Mouse (Mus musculus): ENCODE data around the gene Fosl1. TPM values are rescaled to one million over a fixed set of nuclear protein-coding genes. Genes with fewer than 3 reads are reported as not detected.
A peak's percentile ranks its signal among the peaks of the same experiment; 100 is the strongest.

The Fosl1 gene
- polyA plus RNA-seq, 1 experiment from 2014 or later, result not detected

- H3K4me2 ChIP-seq, result peak overlapping the region; percentile 99
- no peaks in the 10 kb centered on the region for H3K36me3 ChIP-seq
- peaks cover 29% of the 10 kb centered on the region for H3K4me1 ChIP-seq (replicated peaks)
- no peaks in the 10 kb centered on the region for H3K9me3 ChIP-seq
- peak overlapping the region; percentile 54 for H3K27ac ChIP-seq (replicated peaks)
- peak overlapping the region; percentile 58 for H3K4me3 ChIP-seq
- H3K9ac ChIP-seq, result peak overlapping the region; percentile 67
- peak; percentile 13 for ATAC-seq (ENCODE audit: low FRiP score, low read depth)
- WGBS, result 17% methylated on average over 13 of the region's 13 CpGs
- H3K27me3 ChIP-seq, result no peaks in the 10 kb centered on the region
Measured at GRCm38 (mm10) chr19:5475069-5475714, 27.8 kb downstream of the Fosl1 start.

GRCm38 (mm10) chr19:5477004-5477667 lies 29.8 kb downstream of the Fosl1 start:
- no peak for ATAC-seq (ENCODE audit: low FRiP score, low read depth)

GRCm38 (mm10) chr19:5477668-5478300 lies 30.4 kb downstream of the Fosl1 start:
- H3K4me1 ChIP-seq (replicated peaks), result peaks cover 26% of the 10 kb centered on the region
- no peak overlapping the region for H3K9ac ChIP-seq
- no peak overlapping the region for H3K4me2 ChIP-seq
- H3K27ac ChIP-seq (replicated peaks), result no peak overlapping the region
- no peak for ATAC-seq (ENCODE audit: low FRiP score, low read depth)
- H3K36me3 ChIP-seq, result peaks cover 14% of the 10 kb centered on the region
- no peak overlapping the region for H3K4me3 ChIP-seq
- 90% methylated on average over 18 of the region's 18 CpGs for WGBS
- H3K9me3 ChIP-seq, result no peaks in the 10 kb centered on the region
- H3K27me3 ChIP-seq, result no peaks in the 10 kb centered on the region

More at GRCm38 (mm10) chr19:5477004-5477667, 29.8 kb downstream of the Fosl1 start:
- Histone ChIP-seq H3K4me2 (no peak overlapping the region), H3K9me3 (no peaks in the 10 kb centered on the region), H3K27me3 (no peaks in the 10 kb centered on the region), H3K9ac (no peak overlapping the region), H3K27ac (replicated peaks) (no peak overlapping the region), H3K4me1 (replicated peaks) (peaks cover 26% of the 10 kb centered on the region), H3K36me3 (peaks cover 8% of the 10 kb centered on the region; the same call in 1 of the 2 replicates), H3K4me3 (no peak overlapping the region)
- 87% methylated on average over 10 of the region's 10 CpGs for WGBS

GRCm38 (mm10) chr19:5480016-5480415 lies 32.7 kb downstream of the Fosl1 start:
- H3K4me2 ChIP-seq, result no peak overlapping the region
- ATAC-seq (ENCODE audit: low FRiP score, low read depth), result no peak

GRCm38 (mm10) chr19:5481398-5481797 lies 34.1 kb downstream of the Fosl1 start:
- H3K4me2 ChIP-seq, result no peak overlapping the region
- H3K9ac ChIP-seq, result no peak overlapping the region
- peaks cover 36% of the 10 kb centered on the region for H3K36me3 ChIP-seq
- no peak overlapping the region for H3K27ac ChIP-seq (replicated peaks)
- H3K9me3 ChIP-seq, result no peaks in the 10 kb centered on the region
- ATAC-seq (ENCODE audit: low FRiP score, low read depth), result no peak
- 92% methylated on average over 10 of the region's 10 CpGs for WGBS
- H3K4me1 ChIP-seq (replicated peaks), result peaks cover 6% of the 10 kb centered on the region
- H3K27me3 ChIP-seq, result no peaks in the 10 kb centered on the region
- H3K4me3 ChIP-seq, result no peak overlapping the region

More at GRCm38 (mm10) chr19:5480016-5480415, 32.7 kb downstream of the Fosl1 start:
- Histone ChIP-seq H3K4me3 (no peak overlapping the region), H3K4me1 (replicated peaks) (peaks cover 11% of the 10 kb centered on the region), H3K27ac (replicated peaks) (no peak overlapping the region), H3K27me3 (no peaks in the 10 kb centered on the region), H3K9me3 (no peaks in the 10 kb centered on the region), H3K36me3 (peaks cover 30% of the 10 kb centered on the region), H3K9ac (no peak overlapping the region)
- WGBS, result 92% methylated on average over 10 of the region's 10 CpGs

- Histone ChIP-seq H3K9me3 (no peaks in the 10 kb centered on the region), H3K36me3 (peaks cover 36% of the 10 kb centered on the region), H3K27ac (replicated peaks) (no peak overlapping the region), H3K27me3 (no peaks in the 10 kb centered on the region), H3K4me1 (replicated peaks) (peaks cover 23% of the 10 kb centered on the region), H3K4me3 (no peak overlapping the region), H3K4me2 (no peak overlapping the region), H3K9ac (no peak overlapping the region)
- ATAC-seq (ENCODE audit: low FRiP score, low read depth), result no peak
- 96% methylated on average over 19 of the region's 19 CpGs for WGBS
Measured at GRCm38 (mm10) chr19:5483386-5484359, 36.3 kb downstream of the Fosl1 start.

GRCm38 (mm10) chr19:5484496-5484895 lies 37.1 kb downstream of the Fosl1 start:
- peaks cover 31% of the 10 kb centered on the region for H3K4me1 ChIP-seq (replicated peaks)
- H3K4me3 ChIP-seq, result no peak overlapping the region
- WGBS, result 92% methylated on average over 5 of the region's 5 CpGs
- H3K27me3 ChIP-seq, result no peaks in the 10 kb centered on the region
- no peak overlapping the region for H3K4me2 ChIP-seq
- H3K27ac ChIP-seq (replicated peaks), result no peak overlapping the region
- H3K9ac ChIP-seq, result no peak overlapping the region
- peaks cover 36% of the 10 kb centered on the region for H3K36me3 ChIP-seq
- no peaks in the 10 kb centered on the region for H3K9me3 ChIP-seq
- no peak for ATAC-seq (ENCODE audit: low FRiP score, low read depth)

- Histone ChIP-seq H3K4me1 (replicated peaks) (peaks cover 38% of the 10 kb centered on the region), H3K4me3 (no peak overlapping the region), H3K9ac (no peak overlapping the region), H3K36me3 (peaks cover 36% of the 10 kb centered on the region), H3K27ac (replicated peaks) (no peak overlapping the region), H3K4me2 (no peak overlapping the region), H3K9me3 (no peaks in the 10 kb centered on the region), H3K27me3 (no peaks in the 10 kb centered on the region)
- WGBS, result 92% methylated on average over 8 of the region's 8 CpGs
- ATAC-seq (ENCODE audit: low FRiP score, low read depth), result no peak
Measured at GRCm38 (mm10) chr19:5485371-5485770, 38.0 kb downstream of the Fosl1 start.

- 88% methylated on average over 7 of the region's 7 CpGs for WGBS
- no peak for ATAC-seq (ENCODE audit: low FRiP score, low read depth)
- Histone ChIP-seq H3K36me3 (peaks cover 34% of the 10 kb centered on the region), H3K27ac (replicated peaks) (no peak overlapping the region), H3K4me1 (replicated peaks) (peaks cover 38% of the 10 kb centered on the region), H3K4me2 (no peak overlapping the region), H3K4me3 (no peak overlapping the region), H3K9me3 (no peaks in the 10 kb centered on the region), H3K27me3 (no peaks in the 10 kb centered on the region), H3K9ac (no peak overlapping the region)
Measured at GRCm38 (mm10) chr19:5485821-5486220, 38.5 kb downstream of the Fosl1 start.

- Histone ChIP-seq H3K36me3 (peaks cover 32% of the 10 kb centered on the region), H3K4me1 (replicated peaks) (peaks cover 38% of the 10 kb centered on the region), H3K9ac (no peak overlapping the region), H3K4me3 (no peak overlapping the region), H3K27me3 (no peaks in the 10 kb centered on the region), H3K4me2 (no peak overlapping the region), H3K9me3 (no peaks in the 10 kb centered on the region), H3K27ac (replicated peaks) (no peak overlapping the region)
- WGBS, result 90% methylated on average over 8 of the region's 8 CpGs
- no peak for ATAC-seq (ENCODE audit: low FRiP score, low read depth)
Measured at GRCm38 (mm10) chr19:5486286-5486685, 38.9 kb downstream of the Fosl1 start.

GRCm38 (mm10) chr19:5486771-5487170 lies 39.4 kb downstream of the Fosl1 start:
- peak overlapping the region; percentile 77 for H3K4me2 ChIP-seq
- peaks cover 39% of the 10 kb centered on the region for H3K4me1 ChIP-seq (replicated peaks)
- H3K9ac ChIP-seq, result no peak overlapping the region; the same call in 1 of the 2 replicates
- peak overlapping the region; percentile 66; the same call in 1 of the 2 replicates for H3K4me3 ChIP-seq
- H3K27me3 ChIP-seq, result no peaks in the 10 kb centered on the region
- H3K27ac ChIP-seq (replicated peaks), result no peak overlapping the region
- H3K36me3 ChIP-seq, result peaks cover 32% of the 10 kb centered on the region
- ATAC-seq (ENCODE audit: low FRiP score, low read depth), result no peak
- 94% methylated on average over 4 of the region's 4 CpGs for WGBS
- no peaks in the 10 kb centered on the region for H3K9me3 ChIP-seq

Data from hindbrain, embryonic 15.5 days (tissue).